Mouse (Mus musculus) hindbrain, embryonic 14.5 days (tissue): ENCODE results near the gene Rab40c. TPM values are rescaled to one million over a fixed set of nuclear protein-coding genes. Genes with fewer than 3 reads are reported as not detected.

Experiments used
- ATAC-seq: fragments of 200-750 bp; cut with Nextera tagmentation; 2 replicates; pipeline ENCODE4 v1.8.0; 2017; ENCODE audit warnings: moderate number of reproducible peaks, mild to moderate bottlenecking, moderate TSS enrichment, moderate library complexity; ENCODE audit not compliant: low FRiP score
- DNase-seq: peaks from one replicate; pipeline ENCODE4 v3.0.0-alpha.2; 2015; ENCODE audit warnings: low spot score
- H3K27ac ChIP-seq: fragments of 300-500 bp; sonication (generic); 2 replicates; pipeline ENCODE4 v1.5.1; 2014; ENCODE audit warnings: mild to moderate bottlenecking, moderate library complexity
- H3K27me3 ChIP-seq: fragments of 300-500 bp; sonication (generic); 2 replicates; pipeline ENCODE4 v1.6.1; 2014; ENCODE audit warnings: mild to moderate bottlenecking, low read length, mixed read lengths; ENCODE audit not compliant: control insufficient read depth, insufficient read depth
- H3K36me3 ChIP-seq: fragments of 300-500 bp; sonication (generic); replicated peaks from 2 replicates; pipeline ENCODE4 v1.6.1; 2014; ENCODE audit not compliant: control insufficient read depth, insufficient read depth
- H3K4me1 ChIP-seq: fragments of 300-500 bp; sonication (generic); replicated peaks from 2 replicates; pipeline ENCODE4 v1.6.1; 2014; ENCODE audit warnings: antibody characterized with exemption, low read length, mixed read lengths; ENCODE audit not compliant: control insufficient read depth, insufficient read depth
- H3K4me2 ChIP-seq: fragments of 300-500 bp; sonication (generic); replicated peaks from 2 replicates; pipeline ENCODE4 v1.6.1; 2014; ENCODE audit warnings: mild to moderate bottlenecking, moderate library complexity
- H3K4me3 ChIP-seq: fragments of 300-500 bp; sonication (generic); replicated peaks from 2 replicates; pipeline ENCODE4 v1.5.1; 2014; ENCODE audit warnings: mild to moderate bottlenecking, low read length
- H3K9ac ChIP-seq: fragments of 300-500 bp; sonication (generic); 2 replicates; pipeline ENCODE4 v1.6.1; 2014
- H3K9me3 ChIP-seq: fragments of 300-500 bp; sonication (generic); 2 replicates; pipeline ENCODE4 v1.6.1; 2016; ENCODE audit warnings: low read length; ENCODE audit not compliant: control insufficient read depth
- WGBS: fragments of 180-500 bp; shearing (Covaris S2); extraction: QIAGEN DNeasy Blood & Tissue Kit; methylation state at CpG from one replicate; pipeline ENCODE4 v1.1.7; 2014; 5-methylcytosine and 5-hydroxymethylcytosine counted together
- polyA plus RNA-seq: library from polyadenylated mRNA; unstranded; fragments of >200 nt; fragmentation: Nextera tagmentation; extraction: Ambion mirVana; gene quantifications from 2 replicates; pipeline ENCODE4 v1.2.1, GENCODE M21; 2014

Rab40c gene
- polyA plus RNA-seq: 28.1 and 29.8 TPM in 2 replicates

- Histone ChIP-seq H3K9me3 (no peaks in the 10 kb centered on the region), H3K4me1 (peaks cover 21% of the 10 kb centered on the region), H3K27me3 (no peaks in the 10 kb centered on the region), H3K27ac (peak within 1 kb of the TSS; percentile 89), H3K4me2 (peak within 1 kb of the TSS; percentile 87), H3K4me3 (peak within 1 kb of the TSS; percentile 98), H3K36me3 (no peaks in the 10 kb centered on the region), H3K9ac (peak within 1 kb of the TSS; percentile 92)
- under 1% methylated on average over 73 of the region's 78 CpGs for WGBS
- ATAC-seq (no peak), DNase-seq (peak; percentile 32)
Observed at GRCm38 (mm10) chr17:25919144-25919785, at the start of gene Rab40c. TSS of gene Rab40c (minus strand) at chr17:25919727.

- DNase-seq (no peak), ATAC-seq (no peak)
- no peaks in the 10 kb centered on the region for H3K9me3 ChIP-seq
- H3K27ac ChIP-seq: no peak overlapping the region
- WGBS: 75% methylated on average over 1 of the region's 1 CpGs
- H3K9ac ChIP-seq: no peak overlapping the region
- H3K4me3 ChIP-seq: no peak overlapping the region
- H3K4me2 ChIP-seq: no peak overlapping the region
- H3K36me3 ChIP-seq: peaks cover 13% of the 10 kb centered on the region
- no peaks in the 10 kb centered on the region for H3K4me1 ChIP-seq
- H3K27me3 ChIP-seq: no peaks in the 10 kb centered on the region
Observed at GRCm38 (mm10) chr17:25968176-25968575, 48.6 kb upstream of the Rab40c start.

DNA sequence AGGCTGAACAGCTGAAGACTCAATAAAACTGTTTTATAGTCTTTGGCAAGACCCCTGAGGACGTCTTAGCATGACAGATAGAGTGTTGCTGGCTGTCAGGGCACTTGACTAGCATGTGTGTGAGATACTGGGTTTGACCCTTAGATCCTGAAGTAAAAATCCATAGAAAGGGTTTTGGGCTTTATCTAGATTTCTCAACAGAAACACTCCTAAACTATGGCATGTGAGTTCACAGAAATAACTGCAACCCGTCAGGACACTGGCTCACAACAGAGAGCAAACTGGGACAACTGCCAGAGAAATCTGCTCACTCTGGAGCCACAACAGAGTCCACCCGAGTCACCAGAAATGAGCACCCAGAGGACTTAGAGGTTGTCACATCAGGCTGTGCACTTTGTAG, 48.1 kb upstream of the Rab40c start:
- Histone ChIP-seq H3K36me3 (peaks cover 14% of the 10 kb centered on the region), H3K4me2 (no peak overlapping the region), H3K9me3 (no peaks in the 10 kb centered on the region), H3K9ac (no peak overlapping the region), H3K4me1 (no peaks in the 10 kb centered on the region), H3K4me3 (no peak overlapping the region), H3K27ac (no peak overlapping the region), H3K27me3 (no peaks in the 10 kb centered on the region)
- 68% methylated on average over 3 of the region's 3 CpGs for WGBS
- no peak for DNase-seq
- no peak for ATAC-seq

DNA sequence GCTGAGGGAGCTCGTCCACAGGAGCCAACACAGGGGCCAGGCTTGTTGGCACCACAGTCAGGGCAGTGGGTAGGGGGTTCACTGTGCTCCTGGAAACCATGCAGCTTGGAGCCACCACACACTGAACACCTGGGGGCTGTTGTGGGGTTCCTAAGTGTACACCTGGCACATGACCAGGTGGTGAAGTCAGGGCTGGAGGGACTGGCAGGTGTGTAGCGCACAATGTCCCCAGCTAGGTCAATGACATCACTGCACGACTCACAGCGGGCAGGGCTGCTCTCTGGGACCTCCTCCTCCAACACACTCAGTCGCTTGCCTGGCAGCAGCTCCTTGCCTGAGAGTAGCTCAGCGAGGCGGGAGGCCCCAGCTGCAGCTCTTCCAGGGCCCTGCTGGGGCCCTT, 44.7 kb upstream of the Rab40c start:
- Histone ChIP-seq H3K4me3 (no peak overlapping the region), H3K9me3 (no peaks in the 10 kb centered on the region), H3K4me1 (no peaks in the 10 kb centered on the region), H3K27ac (no peak overlapping the region), H3K9ac (no peak overlapping the region), H3K4me2 (no peak overlapping the region), H3K36me3 (peaks cover 31% of the 10 kb centered on the region), H3K27me3 (no peaks in the 10 kb centered on the region)
- ATAC-seq (no peak), DNase-seq (no peak)
- WGBS: 90% methylated on average over 7 of the region's 7 CpGs

GRCm38 (mm10) chr17:25962413-25962905, 42.9 kb upstream of the Rab40c start:
- Histone ChIP-seq H3K9ac (no peak overlapping the region), H3K27me3 (no peaks in the 10 kb centered on the region), H3K4me2 (no peak overlapping the region), H3K4me1 (no peaks in the 10 kb centered on the region), H3K27ac (no peak overlapping the region), H3K4me3 (no peak overlapping the region), H3K36me3 (peaks cover 40% of the 10 kb centered on the region), H3K9me3 (no peaks in the 10 kb centered on the region)
- DNase-seq (no peak), ATAC-seq (no peak)
- WGBS: 91% methylated on average over 7 of the region's 7 CpGs

DNA sequence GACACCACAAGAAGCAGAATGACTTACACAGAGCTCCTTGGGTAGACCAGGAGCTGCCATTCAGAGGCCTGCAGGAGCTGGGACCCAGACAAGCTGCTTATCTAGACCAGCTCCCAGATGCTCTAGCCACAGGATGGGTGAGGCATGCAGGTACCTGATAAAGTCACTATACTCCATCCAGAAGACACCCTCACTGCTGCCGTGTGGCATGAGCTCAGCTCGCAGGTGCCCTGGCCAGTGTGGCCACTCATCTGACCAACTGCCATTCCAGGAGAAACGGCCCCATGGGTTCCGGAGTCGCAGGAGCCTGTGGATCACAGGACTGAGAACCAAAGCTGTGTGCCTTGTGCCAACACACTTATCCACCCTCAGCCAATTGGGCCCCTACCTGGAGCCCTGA, 42.0 kb upstream of the Rab40c start:
- H3K36me3 ChIP-seq: peaks cover 40% of the 10 kb centered on the region
- 94% methylated on average over 5 of the region's 5 CpGs for WGBS

GRCm38 (mm10) chr17:25959630-25960467, 40.3 kb upstream of the Rab40c start:
- no peak for ATAC-seq
- H3K4me3 ChIP-seq: no peak overlapping the region
- H3K4me1 ChIP-seq: no peaks in the 10 kb centered on the region
- H3K27me3 ChIP-seq: no peaks in the 10 kb centered on the region
- no peak overlapping the region for H3K9ac ChIP-seq
- no peak overlapping the region for H3K27ac ChIP-seq
- DNase-seq: no peak
- WGBS: 92% methylated on average over 21 of the region's 23 CpGs
- no peaks in the 10 kb centered on the region for H3K9me3 ChIP-seq
- no peak overlapping the region for H3K4me2 ChIP-seq
- peaks cover 36% of the 10 kb centered on the region for H3K36me3 ChIP-seq

More for the DNA sequence above, 42.0 kb upstream of the Rab40c start:
- DNase-seq (no peak), ATAC-seq (no peak)
- no peak overlapping the region for H3K9ac ChIP-seq
- no peak overlapping the region for H3K27ac ChIP-seq
- no peaks in the 10 kb centered on the region for H3K9me3 ChIP-seq
- no peak overlapping the region for H3K4me3 ChIP-seq
- no peak overlapping the region for H3K4me2 ChIP-seq
- H3K4me1 ChIP-seq: no peaks in the 10 kb centered on the region
- no peaks in the 10 kb centered on the region for H3K27me3 ChIP-seq

- DNase-seq (no peak), ATAC-seq (no peak)
- Histone ChIP-seq H3K4me1 (no peaks in the 10 kb centered on the region), H3K36me3 (peaks cover 27% of the 10 kb centered on the region), H3K4me3 (no peak overlapping the region), H3K27me3 (no peaks in the 10 kb centered on the region), H3K9ac (no peak overlapping the region), H3K27ac (no peak overlapping the region), H3K4me2 (no peak overlapping the region), H3K9me3 (no peaks in the 10 kb centered on the region)
- 89% methylated on average over 11 of the region's 11 CpGs for WGBS
Observed at GRCm38 (mm10) chr17:25958771-25959494, 39.4 kb upstream of the Rab40c start.

- no peak for DNase-seq
Observed at GRCm38 (mm10) chr17:25957586-25958051, 38.1 kb upstream of the Rab40c start.

More at GRCm38 (mm10) chr17:25957586-25958051, 38.1 kb upstream of the Rab40c start:
- WGBS: 68% methylated on average over 14 of the region's 14 CpGs
- Histone ChIP-seq H3K4me3 (no peak overlapping the region), H3K27me3 (peaks cover 11% of the 10 kb centered on the region), H3K4me2 (no peak overlapping the region), H3K27ac (no peak overlapping the region), H3K4me1 (no peaks in the 10 kb centered on the region), H3K9me3 (no peaks in the 10 kb centered on the region), H3K9ac (no peak overlapping the region), H3K36me3 (peaks cover 26% of the 10 kb centered on the region)
- no peak for ATAC-seq
